Mouse (Mus musculus): Measurements from ENCODE around the gene Rab42. TPM values are rescaled to one million over a fixed set of nuclear protein-coding genes. Genes with fewer than 3 reads are reported as not detected.
A peak's percentile ranks its signal among the peaks of the same experiment; 100 is the strongest.
"Not testable (repeated sequence)": the region's sequence is repeated elsewhere in the genome, so short reads cannot be mapped to it uniquely, and the experiment has no call there.

Gene Rab42
- polyA plus RNA-seq, 1 experiment from 2014 or later, result 0.42 TPM

GRCm38 (mm10) chr4:132308437-132309139 is 5.4 kb upstream of the Rab42 start:
- Histone ChIP-seq H3K4me1 (ENCODE audit: control insufficient read depth, insufficient read depth, low read length) (peaks cover 9% of the 10 kb centered on the region), H3K36me3 (ENCODE audit: control insufficient read depth, insufficient read depth, low read length) (peaks cover 9% of the 10 kb centered on the region), H3K4me3 (ENCODE audit: low read depth, low read length) (peak overlapping the region; percentile 84), H3K27me3 (ENCODE audit: control insufficient read depth, insufficient read depth, low read length) (no peaks in the 10 kb centered on the region), H3K9me3 (ENCODE audit: control insufficient read depth, low read length) (no peaks in the 10 kb centered on the region), H3K4me2 (peak overlapping the region; percentile 96), H3K27ac (ENCODE audit: low read depth, low read length) (peak overlapping the region; percentile 69), H3K9ac (ENCODE audit: low read length) (peak overlapping the region; percentile 96)
- WGBS, result 2% methylated on average over 41 of the region's 41 CpGs
- DNase-seq (ENCODE audit: low spot score, missing footprints), result peak; percentile 98
- peak; percentile 93 for ATAC-seq (ENCODE audit: low FRiP score)

GRCm38 (mm10) chr4:132306004-132306403 is 2.8 kb upstream of the Rab42 start:
- no peaks in the 10 kb centered on the region for H3K27me3 ChIP-seq (ENCODE audit: control insufficient read depth, insufficient read depth, low read length)
- WGBS, result 85% methylated on average over 6 of the region's 6 CpGs

GRCm38 (mm10) chr4:132305276-132305675 is 2.1 kb upstream of the Rab42 start:
- Histone ChIP-seq H3K27me3 (ENCODE audit: control insufficient read depth, insufficient read depth, low read length) (no peaks in the 10 kb centered on the region), H3K4me3 (ENCODE audit: low read depth, low read length) (no peak overlapping the region), H3K36me3 (ENCODE audit: control insufficient read depth, insufficient read depth, low read length) (no peaks in the 10 kb centered on the region; the same call in 1 of the 2 replicates), H3K27ac (ENCODE audit: low read depth, low read length) (no peak overlapping the region), H3K9ac (ENCODE audit: low read length) (no peak overlapping the region), H3K4me2 (no peak overlapping the region), H3K9me3 (ENCODE audit: control insufficient read depth, low read length) (no peaks in the 10 kb centered on the region), H3K4me1 (ENCODE audit: control insufficient read depth, insufficient read depth, low read length) (peaks cover 14% of the 10 kb centered on the region)
- WGBS, result 87% methylated on average over 8 of the region's 8 CpGs
- DNase-seq (ENCODE audit: low spot score, missing footprints) (no peak), ATAC-seq (ENCODE audit: low FRiP score) (no peak)

More at GRCm38 (mm10) chr4:132306004-132306403, 2.8 kb upstream of the Rab42 start:
- DNase-seq (ENCODE audit: low spot score, missing footprints), result no peak
- Histone ChIP-seq H3K4me3 (ENCODE audit: low read depth, low read length) (no peak overlapping the region), H3K27ac (ENCODE audit: low read depth, low read length) (no peak overlapping the region), H3K9me3 (ENCODE audit: control insufficient read depth, low read length) (no peaks in the 10 kb centered on the region), H3K4me1 (ENCODE audit: control insufficient read depth, insufficient read depth, low read length) (peaks cover 14% of the 10 kb centered on the region), H3K36me3 (ENCODE audit: control insufficient read depth, insufficient read depth, low read length) (peaks cover 7% of the 10 kb centered on the region), H3K9ac (ENCODE audit: low read length) (no peak overlapping the region), H3K4me2 (no peak overlapping the region)
- no peak for ATAC-seq (ENCODE audit: low FRiP score)

DNA sequence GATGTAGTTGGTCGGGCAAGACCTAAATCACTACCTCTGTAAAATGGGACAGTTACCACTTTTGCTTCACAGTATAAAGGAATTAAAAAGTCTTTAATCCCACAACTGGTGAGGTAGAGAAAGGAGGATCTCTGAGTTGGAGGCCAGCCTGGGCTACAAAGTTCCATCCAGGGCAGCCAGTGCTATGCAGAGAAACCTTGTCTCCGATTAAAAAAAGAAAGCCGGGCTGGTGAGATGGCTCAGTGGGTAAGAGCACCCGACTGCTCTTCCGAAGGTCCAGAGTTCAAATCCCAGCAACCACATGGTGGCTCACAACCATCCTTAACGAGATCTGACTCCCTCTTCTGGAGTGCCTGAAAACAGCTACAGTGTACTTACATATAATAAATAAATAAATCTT is 299 bp upstream of the Rab42 start:
- WGBS, result 41% methylated on average over 6 of the region's 6 CpGs
- H3K9ac ChIP-seq (ENCODE audit: low read length), result peak overlapping the region; percentile 60
- H3K27me3 ChIP-seq (ENCODE audit: control insufficient read depth, insufficient read depth, low read length); H3K27ac ChIP-seq (ENCODE audit: low read depth, low read length); H3K9me3 ChIP-seq (ENCODE audit: control insufficient read depth, low read length); H3K4me1 ChIP-seq (ENCODE audit: control insufficient read depth, insufficient read depth, low read length); DNase-seq (ENCODE audit: low spot score, missing footprints); H3K36me3 ChIP-seq (ENCODE audit: control insufficient read depth, insufficient read depth, low read length); ATAC-seq (ENCODE audit: low FRiP score): not testable (repeated sequence)
- H3K4me2 ChIP-seq, result peak overlapping the region; percentile 67
- H3K4me3 ChIP-seq (ENCODE audit: low read depth, low read length), result peak overlapping the region; percentile 41

GRCm38 (mm10) chr4:132301965-132302938 is 933 bp downstream of the Rab42 start:
- Histone ChIP-seq H3K9ac (ENCODE audit: low read length) (peak overlapping the region; percentile 60), H3K27ac (ENCODE audit: low read depth, low read length) (no peak overlapping the region)
- WGBS, result 71% methylated on average over 16 of the region's 16 CpGs

GRCm38 (mm10) chr4:132301486-132301885 is 1.7 kb downstream of the Rab42 start:
- ATAC-seq (ENCODE audit: low FRiP score) (no peak), DNase-seq (ENCODE audit: low spot score, missing footprints) (no peak)
- peaks cover 6% of the 10 kb centered on the region; the same call in 1 of the 2 replicates for H3K4me1 ChIP-seq (ENCODE audit: control insufficient read depth, insufficient read depth, low read length)
- no peaks in the 10 kb centered on the region for H3K9me3 ChIP-seq (ENCODE audit: control insufficient read depth, low read length)
- H3K4me2 ChIP-seq, result no peak overlapping the region
- H3K36me3 ChIP-seq (ENCODE audit: control insufficient read depth, insufficient read depth, low read length), result no peaks in the 10 kb centered on the region
- H3K9ac ChIP-seq (ENCODE audit: low read length), result no peak overlapping the region
- no peaks in the 10 kb centered on the region for H3K27me3 ChIP-seq (ENCODE audit: control insufficient read depth, insufficient read depth, low read length)
- no peak overlapping the region for H3K27ac ChIP-seq (ENCODE audit: low read depth, low read length)
- H3K4me3 ChIP-seq (ENCODE audit: low read depth, low read length), result no peak overlapping the region
- WGBS, result 88% methylated on average over 6 of the region's 6 CpGs

More at GRCm38 (mm10) chr4:132301965-132302938, 933 bp downstream of the Rab42 start:
- Histone ChIP-seq H3K36me3 (ENCODE audit: control insufficient read depth, insufficient read depth, low read length) (no peaks in the 10 kb centered on the region), H3K27me3 (ENCODE audit: control insufficient read depth, insufficient read depth, low read length) (no peaks in the 10 kb centered on the region), H3K4me2 (peak overlapping the region; percentile 67), H3K4me1 (ENCODE audit: control insufficient read depth, insufficient read depth, low read length) (peaks cover 6% of the 10 kb centered on the region; the same call in 1 of the 2 replicates), H3K9me3 (ENCODE audit: control insufficient read depth, low read length) (no peaks in the 10 kb centered on the region), H3K4me3 (ENCODE audit: low read depth, low read length) (peak overlapping the region; percentile 41)
- DNase-seq (ENCODE audit: low spot score, missing footprints) (no peak), ATAC-seq (ENCODE audit: low FRiP score) (no peak)

DNA sequence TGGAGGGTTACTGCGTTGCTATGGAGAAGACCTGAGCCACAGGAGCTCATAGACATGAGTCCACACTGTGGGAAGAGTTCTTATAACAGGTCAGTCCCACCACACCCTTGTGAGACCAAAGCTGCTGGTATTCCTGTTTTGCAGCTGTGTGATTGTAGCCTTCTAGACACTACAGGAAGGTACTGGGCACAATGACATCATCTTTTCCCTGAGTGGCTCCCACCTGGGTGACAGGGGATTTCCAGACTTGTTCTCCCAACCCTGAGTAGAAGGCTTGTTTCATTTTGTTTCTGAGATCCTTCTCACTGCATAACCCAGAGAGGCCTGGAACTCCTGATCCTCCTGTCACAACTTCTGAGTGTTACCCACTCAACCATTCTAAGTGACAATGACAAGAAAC is 3.3 kb downstream of the Rab42 start:
- Histone ChIP-seq H3K9me3 (ENCODE audit: control insufficient read depth, low read length) (no peaks in the 10 kb centered on the region), H3K4me1 (ENCODE audit: control insufficient read depth, insufficient read depth, low read length) (peaks cover 6% of the 10 kb centered on the region; the same call in 1 of the 2 replicates), H3K9ac (ENCODE audit: low read length) (no peak overlapping the region), H3K36me3 (ENCODE audit: control insufficient read depth, insufficient read depth, low read length) (no peaks in the 10 kb centered on the region), H3K4me2 (no peak overlapping the region), H3K4me3 (ENCODE audit: low read depth, low read length) (no peak overlapping the region), H3K27ac (ENCODE audit: low read depth, low read length) (no peak overlapping the region), H3K27me3 (ENCODE audit: control insufficient read depth, insufficient read depth, low read length) (no peaks in the 10 kb centered on the region)
- whole genome bisulfite sequencing, result 82% methylated on average over 1 of the region's 1 CpGs
- DNase-seq (ENCODE audit: low spot score, missing footprints) (no peak), ATAC-seq (ENCODE audit: low FRiP score) (no peak)

DNA sequence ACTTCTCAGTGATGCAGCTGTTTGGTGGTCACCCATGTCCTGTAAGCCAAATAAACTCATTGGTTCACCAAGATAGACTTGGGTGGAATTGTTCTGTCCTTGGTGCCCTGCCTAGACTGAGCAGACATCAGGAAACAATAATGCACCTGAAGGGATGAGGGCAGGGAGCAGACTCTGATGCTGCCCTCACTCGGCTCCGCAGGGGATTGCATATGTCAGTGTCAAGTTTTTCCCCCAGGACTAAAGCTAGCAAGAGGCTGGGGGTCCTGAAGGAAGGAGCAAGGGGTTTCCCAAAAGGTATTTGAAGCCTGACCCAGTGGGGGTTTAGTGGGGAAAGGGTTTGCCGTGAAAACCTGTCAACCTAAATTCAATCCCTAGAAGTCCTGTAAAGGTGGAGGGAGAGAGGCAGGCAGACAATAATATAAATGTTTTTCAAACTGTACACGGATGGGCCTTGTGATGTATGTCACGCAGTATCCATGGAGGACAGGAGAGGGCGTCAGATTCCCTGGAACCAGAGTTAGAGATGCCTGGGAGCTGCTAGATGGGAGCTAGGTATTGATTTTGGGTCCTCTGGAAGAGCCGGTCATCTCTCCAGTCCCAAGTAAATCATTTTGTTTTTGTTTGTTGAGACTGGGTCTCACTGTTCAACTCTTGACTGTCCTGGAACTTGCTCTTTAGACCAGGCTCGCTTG is 7.3 kb downstream of the Rab42 start:
- Histone ChIP-seq H3K4me3 (ENCODE audit: low read depth, low read length) (no peak overlapping the region), H3K9ac (ENCODE audit: low read length) (no peak overlapping the region), H3K9me3 (ENCODE audit: control insufficient read depth, low read length) (peaks cover 5% of the 10 kb centered on the region; the same call in 1 of the 2 replicates), H3K27me3 (ENCODE audit: control insufficient read depth, insufficient read depth, low read length) (no peaks in the 10 kb centered on the region), H3K27ac (ENCODE audit: low read depth, low read length) (no peak overlapping the region), H3K4me2 (no peak overlapping the region), H3K4me1 (ENCODE audit: control insufficient read depth, insufficient read depth, low read length) (no peaks in the 10 kb centered on the region), H3K36me3 (ENCODE audit: control insufficient read depth, insufficient read depth, low read length) (peaks cover 7% of the 10 kb centered on the region; the same call in 1 of the 2 replicates)
- ATAC-seq (ENCODE audit: low FRiP score) (no peak), DNase-seq (ENCODE audit: low spot score, missing footprints) (no peak)
- WGBS, result 48% methylated on average over 8 of the region's 8 CpGs

Data from midbrain, embryonic 11.5 days (tissue).